Mouse (Mus musculus): ENCODE measurements around the gene Fibcd1. TPM values are rescaled to one million over a fixed set of nuclear protein-coding genes. Genes with fewer than 3 reads are reported as not detected.

Fibcd1 gene
- polyA plus RNA-seq, 1 experiment from 2014 or later = not detected

Other genes with a start within 250 kb of the Fibcd1 start
- 0.27 TPM in 1 of 2 replicates, not detected in the other for gene Prdm12, start 206.0 kb downstream of the Fibcd1 start, polyA plus RNA-seq (2015; fragmentation: Nextera tagmentation; extraction: Ambion mirVana)
- gene Exosc2, start 175.3 kb downstream of the Fibcd1 start, polyA plus RNA-seq (2015; fragmentation: Nextera tagmentation; extraction: Ambion mirVana) = 30.2 and 40.0 TPM in 2 replicates
- 21.9 and 30.4 TPM in 2 replicates for gene Abl1, start 157.6 kb downstream of the Fibcd1 start, polyA plus RNA-seq (2015; fragmentation: Nextera tagmentation; extraction: Ambion mirVana)
- 0.04 and 0.18 TPM in 2 replicates for gene Qrfp, start 35.4 kb downstream of the Fibcd1 start, polyA plus RNA-seq (2015; fragmentation: Nextera tagmentation; extraction: Ambion mirVana)
- 0.43 and 0.68 TPM in 2 replicates for gene Lamc3, start 41.3 kb upstream of the Fibcd1 start, polyA plus RNA-seq (2015; fragmentation: Nextera tagmentation; extraction: Ambion mirVana)
- 45.9 and 46.7 TPM in 2 replicates for gene Aif1l, start 104.1 kb upstream of the Fibcd1 start, polyA plus RNA-seq (2015; fragmentation: Nextera tagmentation; extraction: Ambion mirVana)
- gene Nup214, start 128.4 kb upstream of the Fibcd1 start, polyA plus RNA-seq (2015; fragmentation: Nextera tagmentation; extraction: Ambion mirVana) = 54.7 and 55.1 TPM in 2 replicates
- 26.7 and 29.1 TPM in 2 replicates for gene Fam78a, start 238.9 kb upstream of the Fibcd1 start, polyA plus RNA-seq (2015; fragmentation: Nextera tagmentation; extraction: Ambion mirVana)
- gene Plpp7, start 249.5 kb upstream of the Fibcd1 start, polyA plus RNA-seq (2015; fragmentation: Nextera tagmentation; extraction: Ambion mirVana) = 15.9 and 16.1 TPM in 2 replicates